Mouse (Mus musculus) lung, postnatal 0 days (tissue): ENCODE measurements around the gene Fndc9. TPM values are rescaled to one million over a fixed set of nuclear protein-coding genes. Genes with fewer than 3 reads are reported as not detected.

ENCODE experiments used
- ATAC-seq: fragments of 200-750 bp; cut with Nextera tagmentation; 2 replicates; pipeline ENCODE4 v1.8.0; 2017; ENCODE audit warnings: moderate library complexity
- DNase-seq: peaks from one replicate; pipeline ENCODE4 v3.0.0-alpha.2; 2016; ENCODE audit warnings: low spot score
- H3K27ac ChIP-seq: fragments of 300-500 bp; sonication (generic); 2 replicates; pipeline ENCODE4 v1.5.1; 2014; ENCODE audit warnings: antibody characterized with exemption, mild to moderate bottlenecking, low read length, mixed read lengths
- H3K27me3 ChIP-seq: fragments of 300-500 bp; sonication (generic); replicated peaks from 2 replicates; pipeline ENCODE4 v1.6.1; 2014; ENCODE audit warnings: low read length, mixed read lengths; ENCODE audit not compliant: insufficient read depth
- H3K36me3 ChIP-seq: fragments of 300-500 bp; sonication (generic); 2 replicates; pipeline ENCODE4 v1.6.1; 2014; ENCODE audit warnings: low read length, mixed read lengths; ENCODE audit not compliant: insufficient read depth
- H3K4me1 ChIP-seq: fragments of 300-500 bp; sonication (generic); 2 replicates; pipeline ENCODE4 v1.6.1; 2014; ENCODE audit warnings: antibody characterized with exemption, low read depth, low read length, mixed read lengths; ENCODE audit not compliant: insufficient read depth
- H3K4me2 ChIP-seq: fragments of 300-500 bp; sonication (generic); replicated peaks from 2 replicates; pipeline ENCODE4 v1.6.1; 2014; ENCODE audit warnings: low read depth, mild to moderate bottlenecking, low read length, moderate library complexity, mixed read lengths
- H3K4me3 ChIP-seq: fragments of 300-500 bp; sonication (generic); 2 replicates; pipeline ENCODE4 v1.5.1; 2014; ENCODE audit warnings: low read depth, low read length
- H3K9ac ChIP-seq: fragments of 300-500 bp; sonication (generic); replicated peaks from 2 replicates; pipeline ENCODE4 v1.6.1; 2014; ENCODE audit warnings: low read depth, mild to moderate bottlenecking
- H3K9me3 ChIP-seq: fragments of 300-500 bp; sonication (generic); 2 replicates; pipeline ENCODE4 v1.6.1; 2016; ENCODE audit warnings: low read length, mixed read lengths
- CTCF ChIP-seq: IDR thresholded peaks from 2 replicates; pipeline ENCODE4 v1.5.1; 2016; ENCODE audit warnings: antibody characterized with exemption, mild to moderate bottlenecking
- EP300 ChIP-seq: IDR thresholded peaks from 2 replicates; pipeline ENCODE4 v1.6.1; 2016; ENCODE audit warnings: antibody characterized with exemption, mild to moderate bottlenecking, control low read depth
- WGBS: fragments of 180-500 bp; shearing (Covaris S2); extraction: QIAGEN DNeasy Blood & Tissue Kit; methylation state at CpG from one replicate; pipeline ENCODE4 v1.1.7; 2014; 5-methylcytosine and 5-hydroxymethylcytosine counted together
- polyA plus RNA-seq: library from polyadenylated mRNA; unstranded; fragments of >200 nt; fragmentation: Nextera tagmentation; extraction: Ambion mirVana; gene quantifications from 2 replicates; pipeline ENCODE4 v1.2.1, GENCODE M21; 2015

Fndc9 gene
- polyA plus RNA-seq, 1 experiment from 2014 or later, result not detected

DNA sequence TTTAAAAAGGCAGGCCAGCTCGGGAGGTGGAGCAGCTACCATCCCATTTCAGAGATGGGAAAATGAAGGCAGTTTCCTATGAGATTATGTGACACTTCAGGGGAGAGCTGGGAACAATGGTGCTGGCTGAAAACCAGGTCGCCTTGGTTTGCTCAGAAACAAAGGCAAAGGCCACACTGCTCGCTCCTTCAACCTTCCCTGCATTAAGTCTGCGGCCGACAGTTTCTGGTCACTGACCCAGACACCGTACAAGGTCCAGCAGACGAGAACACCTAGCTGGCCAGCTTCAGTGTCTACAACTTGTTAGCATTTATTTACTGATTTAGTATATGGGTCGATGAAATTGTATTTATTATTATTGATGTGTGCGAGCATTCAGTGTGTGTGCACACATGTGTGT is 30.5 kb upstream of the Fndc9 start:
- no peaks in the 10 kb centered on the region for H3K9me3 ChIP-seq
- H3K36me3 ChIP-seq, result no peaks in the 10 kb centered on the region
- ATAC-seq, result no peak
- DNase-seq, result no peak
- no peak overlapping the region for H3K4me2 ChIP-seq
- H3K4me1 ChIP-seq, result 0 out of 2 replicates have a peak, but pooled peaks cover 5% of the 10 kb centered on the region
- no peak overlapping the region for H3K27ac ChIP-seq
- H3K4me3 ChIP-seq, result no peak overlapping the region
- no peaks in the 10 kb centered on the region for H3K27me3 ChIP-seq
- WGBS, result 89% methylated on average over 9 of the region's 9 CpGs
- TF ChIP-seq EP300, result no peak
- H3K9ac ChIP-seq, result no peak overlapping the region

DNA sequence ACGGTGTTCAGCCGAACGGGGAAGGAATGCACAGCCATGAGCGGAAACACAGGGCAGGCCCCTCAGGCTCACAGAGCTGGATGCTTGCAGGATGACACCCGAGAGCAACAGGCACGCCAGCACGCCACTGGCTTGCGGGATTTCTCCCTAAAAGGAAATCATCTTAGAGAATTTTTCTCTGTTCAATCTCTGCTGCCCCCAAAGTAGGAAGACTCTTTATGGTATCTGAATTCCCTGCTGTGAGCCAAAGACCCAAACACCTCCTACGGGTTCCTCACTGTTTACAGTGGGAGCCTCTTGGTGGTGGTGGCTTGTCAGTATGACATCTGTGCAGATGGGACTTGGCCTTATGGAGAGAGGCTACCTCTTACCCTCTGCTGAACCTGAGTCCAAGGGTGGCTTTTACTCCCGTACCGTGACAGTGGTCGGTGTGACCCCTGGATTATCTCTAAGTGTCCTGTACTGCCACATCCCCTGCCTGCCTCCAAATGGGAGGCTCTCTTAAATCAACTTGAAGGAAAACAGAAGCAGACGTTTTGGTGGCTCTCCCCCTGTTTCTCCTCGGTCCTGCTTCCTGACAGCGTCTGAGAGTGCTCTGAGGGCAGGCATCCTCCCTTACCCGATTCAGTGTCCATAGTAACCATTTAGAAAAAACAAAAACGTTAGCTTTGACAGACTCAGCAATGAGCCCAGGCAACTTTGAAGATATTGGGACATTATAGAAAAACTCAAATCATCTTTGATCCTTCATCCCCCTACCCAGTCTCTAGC is 29.5 kb upstream of the Fndc9 start:
- ATAC-seq (peak; percentile 53), DNase-seq (peak; percentile 10)
- WGBS, result 30% methylated on average over 17 of the region's 17 CpGs
- TF ChIP-seq CTCF, result no peak
- Histone ChIP-seq H3K9ac (no peak overlapping the region), H3K27ac (no peak overlapping the region), H3K4me1 (0 out of 2 replicates have a peak, but pooled peaks cover 5% of the 10 kb centered on the region), H3K4me2 (no peak overlapping the region), H3K27me3 (no peaks in the 10 kb centered on the region), H3K36me3 (no peaks in the 10 kb centered on the region), H3K9me3 (no peaks in the 10 kb centered on the region), H3K4me3 (no peak overlapping the region)

DNA sequence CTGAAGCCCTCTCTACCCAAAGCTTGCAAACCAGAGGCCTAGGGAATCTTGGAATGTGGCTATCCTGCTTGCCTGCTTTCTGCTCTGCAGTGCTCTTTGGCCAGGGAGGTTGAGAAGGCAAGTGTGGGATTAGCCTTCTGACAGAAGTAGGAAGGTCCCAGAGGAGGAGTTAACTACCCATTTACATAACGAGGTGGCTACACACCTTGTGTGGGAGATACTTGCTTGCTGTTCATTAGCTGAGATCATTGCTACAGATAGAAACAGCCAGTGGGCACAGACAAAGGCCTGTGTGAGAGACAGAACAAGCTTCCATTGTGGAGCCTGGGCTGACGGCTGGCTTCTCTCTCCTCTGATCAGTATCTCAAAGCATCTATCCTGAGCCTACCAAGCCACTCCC is 25.4 kb upstream of the Fndc9 start:
- ATAC-seq, result no peak
- WGBS, result 73% methylated on average over 2 of the region's 2 CpGs

DNA sequence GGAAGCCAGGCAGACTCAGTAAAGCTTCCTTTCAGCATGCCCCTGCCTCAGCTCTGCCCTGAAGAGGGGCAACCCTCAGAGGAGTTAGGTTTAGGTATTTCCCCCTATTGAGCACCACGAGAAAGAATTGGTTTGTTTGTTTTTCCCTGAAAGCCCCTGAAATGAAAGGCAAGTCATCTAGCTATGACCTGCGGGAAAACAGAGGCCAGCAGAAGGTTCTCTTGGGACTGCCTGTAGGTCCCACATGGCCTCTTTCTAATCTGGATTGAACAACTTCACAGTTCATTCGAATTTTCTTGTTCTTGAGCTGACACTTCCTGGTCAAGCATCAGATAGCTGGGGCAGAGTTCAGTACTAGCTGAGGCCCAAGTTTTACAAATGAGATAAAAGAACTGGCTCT is 23.5 kb upstream of the Fndc9 start:
- no peak for ATAC-seq
- no peak overlapping the region for H3K27ac ChIP-seq
- TF ChIP-seq EP300 (no peak), CTCF (no peak)
- H3K4me1 ChIP-seq, result peaks cover 7% of the 10 kb centered on the region; the same call in 1 of the 2 replicates
- WGBS, result 28% methylated on average over 3 of the region's 3 CpGs
- H3K9ac ChIP-seq, result no peak overlapping the region
- H3K4me3 ChIP-seq, result no peak overlapping the region
- H3K27me3 ChIP-seq, result no peaks in the 10 kb centered on the region
- no peaks in the 10 kb centered on the region for H3K36me3 ChIP-seq
- H3K4me2 ChIP-seq, result no peak overlapping the region
- DNase-seq, result no peak
- no peaks in the 10 kb centered on the region for H3K9me3 ChIP-seq

More for the DNA sequence above, 25.4 kb upstream of the Fndc9 start:
- Histone ChIP-seq H3K27me3 (no peaks in the 10 kb centered on the region), H3K4me1 (peaks cover 4% of the 10 kb centered on the region; the same call in 1 of the 2 replicates), H3K9me3 (no peaks in the 10 kb centered on the region), H3K36me3 (no peaks in the 10 kb centered on the region), H3K4me3 (no peak overlapping the region), H3K9ac (no peak overlapping the region), H3K4me2 (no peak overlapping the region), H3K27ac (no peak overlapping the region)
- TF ChIP-seq EP300 (no peak), CTCF (no peak)
- DNase-seq, result no peak

DNA sequence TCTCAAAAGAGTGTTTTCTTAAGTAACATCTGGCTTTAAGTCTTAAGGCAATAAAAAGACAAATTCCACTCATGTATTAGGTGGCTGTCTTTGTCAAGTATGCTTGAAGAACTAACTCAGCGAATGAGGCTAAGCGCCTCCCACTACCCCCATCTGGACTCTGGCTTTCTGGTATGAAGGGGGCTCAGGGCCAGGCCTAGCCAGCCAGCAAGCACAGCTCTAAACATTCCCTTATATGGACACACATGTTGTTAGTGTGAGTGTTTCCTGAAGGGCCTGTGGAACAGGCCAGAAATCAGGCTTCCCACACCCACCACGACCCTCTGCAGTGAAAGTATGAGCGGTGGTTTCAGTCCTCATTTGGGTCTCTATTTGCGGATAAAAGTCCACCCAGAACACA is 21.5 kb upstream of the Fndc9 start:
- peaks cover 7% of the 10 kb centered on the region; the same call in 1 of the 2 replicates for H3K4me1 ChIP-seq
- no peaks in the 10 kb centered on the region for H3K27me3 ChIP-seq
- H3K9ac ChIP-seq, result no peak overlapping the region
- H3K27ac ChIP-seq, result peak overlapping the region; percentile 70
- DNase-seq (peak; percentile 88), ATAC-seq (peak; percentile 91)
- no peak overlapping the region for H3K4me3 ChIP-seq
- TF ChIP-seq EP300, result no peak
- TF ChIP-seq CTCF, result no peak
- no peaks in the 10 kb centered on the region for H3K9me3 ChIP-seq
- H3K4me2 ChIP-seq, result no peak overlapping the region
- no peaks in the 10 kb centered on the region for H3K36me3 ChIP-seq
- 18% methylated on average over 5 of the region's 5 CpGs for WGBS

DNA sequence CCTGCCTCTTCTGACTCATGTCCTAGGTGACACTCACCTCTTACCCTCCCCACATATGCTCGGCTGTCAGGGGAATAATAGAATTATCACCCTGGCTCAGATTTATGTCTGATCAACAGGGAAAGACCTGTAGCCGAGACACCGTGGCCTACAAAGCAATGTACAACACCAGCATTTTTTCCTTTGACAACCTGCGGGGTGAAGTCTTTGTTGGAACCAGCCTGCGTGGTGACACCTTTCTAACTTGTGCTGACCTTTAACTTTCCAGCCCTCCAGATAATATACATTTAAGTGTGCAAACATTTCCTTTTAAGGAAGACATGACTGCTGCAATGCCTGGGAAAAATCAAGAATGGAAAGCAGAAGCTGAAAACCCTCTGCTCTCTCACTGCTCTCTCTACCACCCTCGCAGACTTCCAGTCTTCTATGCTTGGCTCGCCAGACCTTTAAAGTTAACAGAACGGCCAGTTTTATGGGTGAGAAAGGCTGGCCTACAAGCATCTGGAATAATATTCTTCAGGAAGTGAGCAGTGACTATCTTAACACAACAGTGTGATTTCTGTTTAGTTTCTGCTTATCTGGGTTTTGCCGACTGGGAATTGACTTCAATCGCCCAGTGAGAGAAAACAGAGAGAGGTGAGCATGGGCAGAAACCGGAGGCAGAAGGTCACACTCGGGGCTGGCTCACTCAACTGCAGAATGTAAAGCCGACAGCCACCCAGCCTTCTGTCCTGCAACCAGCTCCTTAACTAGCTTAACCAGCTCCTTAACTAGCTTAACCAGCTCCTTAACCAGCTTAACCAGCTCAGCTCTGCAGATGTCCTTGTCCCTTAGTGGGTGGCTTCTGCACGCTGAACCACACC is 20.7 kb upstream of the Fndc9 start:
- no peak overlapping the region for H3K4me3 ChIP-seq
- H3K4me2 ChIP-seq, result no peak overlapping the region
- H3K27me3 ChIP-seq, result no peaks in the 10 kb centered on the region
- peaks cover 7% of the 10 kb centered on the region; the same call in 1 of the 2 replicates for H3K4me1 ChIP-seq
- H3K27ac ChIP-seq, result peak overlapping the region; percentile 70
- TF ChIP-seq EP300 (no peak), CTCF (no peak)
- WGBS, result 24% methylated on average over 14 of the region's 14 CpGs
- H3K9ac ChIP-seq, result no peak overlapping the region
- no peaks in the 10 kb centered on the region for H3K36me3 ChIP-seq
- no peaks in the 10 kb centered on the region for H3K9me3 ChIP-seq
- ATAC-seq, result no peak; the same call in 1 of the 2 replicates
- DNase-seq, result peak; percentile 16
